Mouse (Mus musculus) intestine, postnatal 0 days (tissue): ENCODE measurements around the gene Zfp740. TPM values are rescaled to one million over a fixed set of nuclear protein-coding genes. Genes with fewer than 3 reads are reported as not detected.
"Not testable (repeated sequence)": the region's sequence is repeated elsewhere in the genome, so short reads cannot be mapped to it uniquely, and the experiment has no call there.

Experiments
- ATAC-seq: fragments of 200-750 bp; cut with Nextera tagmentation; 2 replicates; pipeline ENCODE4 v1.8.0; 2017; ENCODE audit warnings: mild to moderate bottlenecking, moderate TSS enrichment, moderate library complexity
- H3K27ac ChIP-seq: fragments of 300-500 bp; sonication (generic); 2 replicates; pipeline ENCODE4 v1.5.1; 2014; ENCODE audit warnings: mild to moderate bottlenecking, low read depth, low read length, moderate library complexity
- H3K27me3 ChIP-seq: fragments of 300-500 bp; sonication (generic); replicated peaks from 2 replicates; pipeline ENCODE4 v1.6.1; 2014; ENCODE audit warnings: low read length, mixed read lengths; ENCODE audit not compliant: control insufficient read depth, insufficient read depth
- H3K36me3 ChIP-seq: fragments of 300-500 bp; sonication (generic); 2 replicates; pipeline ENCODE4 v1.6.1; 2014; ENCODE audit warnings: mild to moderate bottlenecking, moderate library complexity; ENCODE audit not compliant: control insufficient read depth, insufficient read depth
- H3K4me1 ChIP-seq: fragments of 300-500 bp; sonication (generic); replicated peaks from 2 replicates; pipeline ENCODE4 v1.6.1; 2014; ENCODE audit warnings: antibody characterized with exemption, low read length, mixed read lengths; ENCODE audit not compliant: control insufficient read depth, insufficient read depth
- H3K4me2 ChIP-seq: fragments of 300-500 bp; sonication (generic); replicated peaks from 2 replicates; pipeline ENCODE4 v1.6.1; 2014; ENCODE audit warnings: low read depth, mild to moderate bottlenecking, moderate library complexity
- H3K4me3 ChIP-seq: fragments of 300-500 bp; sonication (generic); 2 replicates; pipeline ENCODE4 v1.5.1; 2014; ENCODE audit warnings: low read depth, low read length
- H3K9ac ChIP-seq: fragments of 300-500 bp; sonication (generic); 2 replicates; pipeline ENCODE4 v1.6.1; 2014; ENCODE audit warnings: mild to moderate bottlenecking, low read depth, low read length
- H3K9me3 ChIP-seq: fragments of 300-500 bp; sonication (generic); 2 replicates; pipeline ENCODE4 v1.6.1; 2016; ENCODE audit warnings: mixed run types; ENCODE audit not compliant: control insufficient read depth
- CTCF ChIP-seq: sonication (generic); IDR thresholded peaks from 2 replicates; pipeline ENCODE4 v1.5.1; 2016; ENCODE audit warnings: low read depth, mild to moderate bottlenecking, control low read depth, antibody characterized with exemption, moderate library complexity
- WGBS: fragments of 180-500 bp; shearing (Covaris S2); extraction: QIAGEN DNeasy Blood & Tissue Kit; methylation state at CpG from one replicate; pipeline ENCODE4 v1.1.7; 2014; 5-methylcytosine and 5-hydroxymethylcytosine counted together
- polyA plus RNA-seq: library from polyadenylated mRNA; unstranded; fragments of >200 nt; fragmentation: Nextera tagmentation; extraction: Ambion mirVana; gene quantifications from 2 replicates; pipeline ENCODE4 v1.2.1, GENCODE M21; 2015

The Zfp740 gene
- 14.1 and 16.0 TPM in 2 replicates for polyA plus RNA-seq

DNA sequence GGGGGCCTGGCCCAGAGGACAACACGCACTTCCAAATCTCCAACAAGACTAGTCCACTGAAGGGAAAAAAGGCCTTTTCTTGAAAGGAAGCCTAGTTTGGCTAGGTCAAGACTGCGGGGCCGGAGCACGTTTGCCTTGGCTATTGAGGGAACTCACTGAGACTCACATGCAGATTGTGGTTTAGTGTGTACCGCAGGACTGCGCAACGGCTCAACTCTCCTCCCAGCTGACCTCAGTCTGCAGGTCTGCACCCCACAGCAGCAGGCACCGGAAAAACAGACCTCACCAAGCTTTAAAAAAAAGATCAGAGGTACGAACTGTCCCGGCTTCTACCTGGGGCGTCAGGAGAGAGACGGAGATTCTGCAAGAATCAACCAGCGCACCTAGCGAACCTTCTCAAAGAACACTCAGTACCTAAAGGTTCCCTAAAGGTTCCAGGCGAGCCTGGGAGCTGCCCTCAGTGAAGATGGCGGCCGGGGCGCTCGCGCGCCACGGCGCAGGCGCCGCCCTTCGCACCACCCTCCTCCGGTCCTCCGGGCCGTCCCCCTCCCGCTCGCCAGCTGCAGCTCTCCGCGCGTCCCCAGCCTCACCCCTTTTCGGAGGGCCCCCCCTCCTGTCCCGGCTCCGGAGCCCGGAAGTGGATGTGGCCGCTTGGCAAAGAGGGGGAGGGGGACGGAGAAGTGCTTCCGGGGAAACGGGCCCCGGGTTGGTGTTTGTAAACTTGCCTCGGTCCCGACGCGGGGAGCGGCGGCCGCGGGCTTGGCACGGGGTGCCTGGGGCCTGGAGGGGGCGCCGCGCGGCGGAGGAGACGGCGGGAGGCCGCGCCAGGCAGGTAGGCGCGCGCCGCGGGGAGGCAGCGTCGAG lies at the start of gene Zfp740:
Gene Zfp740 (plus strand): TSS at position 279 of the 864 bp plus-strand sequence.
- TF ChIP-seq CTCF = peak; percentile 31; the same call in 1 of the 2 replicates
- ATAC-seq = peak; percentile 97

GRCm38 (mm10) chr15:102155006-102155405 lies 48.0 kb upstream of the Zfp740 start:
- H3K9ac ChIP-seq, H3K4me3 ChIP-seq, ATAC-seq, H3K27me3 ChIP-seq, H3K9me3 ChIP-seq, H3K4me1 ChIP-seq, H3K27ac ChIP-seq, H3K4me2 ChIP-seq: not testable (repeated sequence)
- peaks cover 11% of the 10 kb centered on the region; the same call in 1 of the 2 replicates for H3K36me3 ChIP-seq
- WGBS = 96% methylated on average over 6 of the region's 6 CpGs
- TF ChIP-seq CTCF = peak; percentile 31

More for the DNA sequence above, at the start of gene Zfp740:
- peak within 1 kb of the TSS; percentile 81 for H3K4me2 ChIP-seq
- WGBS = under 1% methylated on average over 52 of the region's 68 CpGs
- H3K4me1 ChIP-seq = peaks cover 10% of the 10 kb centered on the region
- no peaks in the 10 kb centered on the region for H3K9me3 ChIP-seq
- H3K9ac ChIP-seq = peak within 1 kb of the TSS; percentile 99
- peak within 1 kb of the TSS; percentile 86 for H3K4me3 ChIP-seq
- H3K27ac ChIP-seq = peak within 1 kb of the TSS; percentile 100
- H3K36me3 ChIP-seq = peaks cover 22% of the 10 kb centered on the region; the same call in 1 of the 2 replicates
- no peaks in the 10 kb centered on the region for H3K27me3 ChIP-seq

GRCm38 (mm10) chr15:102156836-102157235 lies 46.2 kb upstream of the Zfp740 start:
- Histone ChIP-seq H3K4me3 (no peak overlapping the region), H3K9me3 (no peaks in the 10 kb centered on the region), H3K4me2 (no peak overlapping the region), H3K27me3 (no peaks in the 10 kb centered on the region), H3K4me1 (no peaks in the 10 kb centered on the region), H3K27ac (no peak overlapping the region), H3K9ac (no peak overlapping the region), H3K36me3 (peaks cover 14% of the 10 kb centered on the region; the same call in 1 of the 2 replicates)
- WGBS = 51% methylated on average over 20 of the region's 20 CpGs
- TF ChIP-seq CTCF = no peak
- no peak for ATAC-seq

DNA sequence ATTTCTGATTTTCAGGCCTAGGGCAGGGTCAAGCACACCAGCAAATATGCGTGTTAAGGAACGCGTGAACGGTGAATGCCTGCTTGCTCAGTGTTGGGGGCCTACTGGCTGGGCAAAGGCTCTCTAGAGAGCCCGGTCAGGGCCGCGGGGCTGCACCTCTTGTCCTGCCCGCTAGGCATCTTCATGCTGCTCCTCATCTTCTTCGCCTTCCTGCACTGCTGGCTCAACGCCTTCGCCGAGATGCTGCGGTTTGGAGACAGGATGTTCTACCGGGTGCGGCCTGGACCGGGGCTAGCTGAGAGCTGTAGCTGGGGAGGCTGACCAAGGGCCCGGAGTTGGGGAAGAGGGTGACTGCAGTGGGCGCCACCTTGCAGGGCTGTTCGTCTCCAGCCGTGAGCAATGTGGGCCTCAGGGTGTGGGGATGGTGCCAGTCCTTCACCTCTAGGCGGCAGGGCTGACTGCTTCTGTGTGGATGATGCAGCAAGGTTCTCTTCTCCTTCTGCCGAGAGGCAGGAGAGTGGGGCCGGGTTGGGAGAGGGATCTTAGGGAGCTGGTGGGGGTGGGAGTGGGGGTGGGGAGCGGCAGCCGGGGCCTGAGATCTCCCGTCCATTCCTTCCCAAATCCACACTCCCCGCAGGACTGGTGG lies 42.5 kb upstream of the Zfp740 start:
- no peaks in the 10 kb centered on the region for H3K4me1 ChIP-seq
- H3K4me3 ChIP-seq = no peak overlapping the region
- H3K9me3 ChIP-seq = no peaks in the 10 kb centered on the region
- H3K9ac ChIP-seq = no peak overlapping the region
- no peak overlapping the region for H3K27ac ChIP-seq
- WGBS = 69% methylated on average over 26 of the region's 27 CpGs
- ATAC-seq = no peak
- H3K27me3 ChIP-seq = no peaks in the 10 kb centered on the region
- H3K4me2 ChIP-seq = no peak overlapping the region
- peaks cover 14% of the 10 kb centered on the region; the same call in 1 of the 2 replicates for H3K36me3 ChIP-seq
- no peak for TF ChIP-seq CTCF

DNA sequence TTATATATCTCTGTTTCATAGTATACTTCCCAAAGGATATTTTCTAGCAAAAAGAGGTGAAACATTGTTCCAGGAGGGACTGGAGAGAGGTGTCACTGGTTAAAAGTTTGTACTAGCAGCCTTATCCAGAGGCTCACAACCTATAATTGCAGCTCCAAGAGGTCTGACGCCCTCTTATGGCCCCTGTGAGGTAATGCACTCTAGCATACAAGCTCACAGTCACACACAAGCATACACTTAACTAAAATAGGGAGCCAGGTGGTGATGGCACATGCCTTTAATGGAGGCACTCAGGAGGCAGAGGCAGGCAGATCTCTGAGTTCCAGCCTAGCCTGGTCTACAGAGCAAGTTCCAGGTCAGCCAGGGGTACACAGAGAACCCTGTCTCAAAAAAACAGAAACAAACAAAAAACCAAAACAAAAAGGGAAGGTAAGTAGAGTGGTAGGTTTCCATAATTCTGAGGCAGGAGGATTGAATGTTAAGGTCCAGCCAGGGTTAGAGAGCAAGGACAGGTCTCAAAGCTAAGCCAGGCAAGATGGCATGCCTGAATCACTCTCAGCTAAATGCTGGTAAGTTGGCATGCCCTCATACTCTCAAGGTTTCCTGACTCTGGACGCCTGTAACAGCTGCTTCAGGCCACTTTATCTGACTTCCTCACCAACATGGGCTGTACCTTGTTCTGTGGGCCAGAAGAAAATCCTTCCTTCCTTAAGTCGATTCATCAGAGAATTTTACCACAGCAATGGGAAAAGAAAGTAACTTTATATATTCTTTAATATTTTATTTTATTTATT lies 39.0 kb upstream of the Zfp740 start:
- H3K36me3 ChIP-seq = peaks cover 3% of the 10 kb centered on the region; the same call in 1 of the 2 replicates
- no peaks in the 10 kb centered on the region for H3K27me3 ChIP-seq
- no peak overlapping the region for H3K9ac ChIP-seq
- no peaks in the 10 kb centered on the region for H3K4me1 ChIP-seq
- no peaks in the 10 kb centered on the region for H3K9me3 ChIP-seq
- no peak overlapping the region for H3K4me2 ChIP-seq
- H3K4me3 ChIP-seq = no peak overlapping the region
- peak; percentile 41 for TF ChIP-seq CTCF
- H3K27ac ChIP-seq = no peak overlapping the region
- no peak for ATAC-seq
- WGBS = 57% methylated on average over 3 of the region's 3 CpGs
